Mouse (Mus musculus) midbrain, embryonic 12.5 days (tissue): Measurements from ENCODE around the gene Col4a3. TPM values are rescaled to one million over a fixed set of nuclear protein-coding genes. Genes with fewer than 3 reads are reported as not detected.
A peak's percentile ranks its signal among the peaks of the same experiment; 100 is the strongest.

ENCODE experiments used
- ATAC-seq: fragments of 200-750 bp; cut with Nextera tagmentation; 2 replicates; pipeline ENCODE4 v1.8.0; 2017; ENCODE audit warnings: low read depth, moderate TSS enrichment, moderate library complexity; ENCODE audit not compliant: low FRiP score
- H3K27ac ChIP-seq: fragments of 300-500 bp; sonication (generic); replicated peaks from 2 replicates; pipeline ENCODE4 v1.5.1; 2016; ENCODE audit warnings: mild to moderate bottlenecking
- H3K27me3 ChIP-seq: fragments of 300-500 bp; sonication (generic); 2 replicates; pipeline ENCODE4 v1.6.1; 2016; ENCODE audit warnings: mild to moderate bottlenecking
- H3K36me3 ChIP-seq: fragments of 300-500 bp; sonication (generic); 2 replicates; pipeline ENCODE4 v1.6.1; 2016
- H3K4me1 ChIP-seq: fragments of 300-500 bp; sonication (generic); 2 replicates; pipeline ENCODE4 v1.6.1; 2016
- H3K4me2 ChIP-seq: fragments of 300-500 bp; sonication (generic); replicated peaks from 2 replicates; pipeline ENCODE4 v1.6.1; 2016; ENCODE audit warnings: mild to moderate bottlenecking, moderate library complexity
- H3K4me3 ChIP-seq: fragments of 300-500 bp; sonication (generic); 2 replicates; pipeline ENCODE4 v1.5.1; 2016; ENCODE audit warnings: mild to moderate bottlenecking
- H3K9ac ChIP-seq: fragments of 300-500 bp; sonication (generic); replicated peaks from 2 replicates; pipeline ENCODE4 v1.6.1; 2016; ENCODE audit warnings: mild to moderate bottlenecking, moderate library complexity
- H3K9me3 ChIP-seq: fragments of 300-500 bp; sonication (generic); 2 replicates; pipeline ENCODE4 v1.6.1; 2016; ENCODE audit warnings: mild to moderate bottlenecking
- WGBS: fragments of 180-500 bp; shearing (Covaris S2); methylation state at CpG from one replicate; pipeline ENCODE4 v1.1.7; 2016; 5-methylcytosine and 5-hydroxymethylcytosine counted together
- polyA plus RNA-seq: library from polyadenylated mRNA; unstranded; fragments of >200 nt; fragmentation: Nextera tagmentation; extraction: Ambion mirVana; gene quantifications from 2 replicates; pipeline ENCODE4 v1.2.1, GENCODE M21; 2016

Col4a3 gene
- polyA plus RNA-seq = 0.09 and 0.10 TPM in 2 replicates

DNA sequence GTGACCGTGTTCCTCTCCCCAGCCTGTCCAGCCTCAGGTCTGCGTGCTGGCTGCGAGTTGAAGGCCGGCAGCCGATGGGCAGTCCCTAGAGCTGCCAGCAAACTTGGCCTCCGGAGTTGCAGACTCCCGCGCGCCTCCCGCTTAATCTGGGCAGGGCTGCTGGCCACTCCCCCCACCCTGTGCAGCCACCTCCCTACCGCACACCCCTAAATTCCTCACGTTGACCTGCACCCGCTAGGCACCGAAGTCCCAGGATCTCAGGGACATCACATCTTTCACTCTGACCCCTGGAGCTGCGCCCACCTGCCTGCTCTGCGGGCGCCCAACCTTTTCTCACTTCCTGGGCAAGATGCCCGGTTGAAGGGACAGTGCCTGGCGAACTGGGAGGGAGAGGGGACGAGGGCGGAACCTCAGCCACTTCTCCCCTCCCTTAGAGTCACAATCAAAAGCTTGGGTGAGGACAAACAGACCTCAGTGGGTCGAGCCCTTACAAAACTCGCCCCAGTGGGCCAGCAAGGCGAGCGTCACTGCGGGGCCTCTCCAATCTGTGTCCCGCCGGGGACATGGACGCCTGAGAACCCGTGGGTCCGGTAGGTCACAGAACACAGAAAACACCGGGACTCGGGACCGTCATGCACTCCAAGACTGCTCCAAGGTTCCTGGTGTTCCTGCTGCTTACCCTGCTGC lies at the start of gene Col4a3, which contains the start of gene Col4a4:
TSS of gene Col4a3 (plus strand) at position 209 of the 687 bp plus-strand sequence.
TSS of gene Col4a4 (minus strand) at position 137 of the 687 bp plus-strand sequence.
- 6% methylated on average over 34 of the region's 34 CpGs for WGBS
- Histone ChIP-seq H3K9ac (no peak within 1 kb of the TSS), H3K4me1 (peaks cover 10% of the 10 kb centered on the region), H3K27me3 (peaks cover 18% of the 10 kb centered on the region), H3K9me3 (no peaks in the 10 kb centered on the region), H3K4me2 (peak within 1 kb of the TSS; percentile 61), H3K36me3 (no peaks in the 10 kb centered on the region), H3K27ac (no peak within 1 kb of the TSS), H3K4me3 (peak within 1 kb of the TSS; percentile 35)
- ATAC-seq = 0 out of 2 replicates have a peak, but pooled peaks have one; percentile 34

DNA sequence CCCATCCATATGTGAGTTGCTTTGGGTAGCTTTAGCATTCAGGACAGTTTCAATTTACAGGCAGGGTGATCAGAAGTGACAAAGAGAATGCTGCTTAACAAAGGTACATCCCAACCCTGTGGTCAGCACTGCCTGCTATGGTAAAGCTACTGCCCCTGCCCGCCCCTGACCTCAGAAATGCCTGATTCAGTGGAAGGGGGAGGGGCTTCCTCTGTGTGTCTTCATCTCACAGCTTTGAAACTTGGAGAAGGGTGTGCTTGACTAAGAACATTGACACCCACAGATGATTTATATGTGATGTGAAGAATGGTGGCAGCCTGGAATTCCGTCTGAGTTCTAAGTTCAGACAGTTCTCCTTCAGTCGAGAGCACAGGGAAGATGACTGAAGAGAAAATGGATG lies 48.9 kb upstream of the Col4a3 start:
- no peak for ATAC-seq
- WGBS = 84% methylated on average over 3 of the region's 3 CpGs

DNA sequence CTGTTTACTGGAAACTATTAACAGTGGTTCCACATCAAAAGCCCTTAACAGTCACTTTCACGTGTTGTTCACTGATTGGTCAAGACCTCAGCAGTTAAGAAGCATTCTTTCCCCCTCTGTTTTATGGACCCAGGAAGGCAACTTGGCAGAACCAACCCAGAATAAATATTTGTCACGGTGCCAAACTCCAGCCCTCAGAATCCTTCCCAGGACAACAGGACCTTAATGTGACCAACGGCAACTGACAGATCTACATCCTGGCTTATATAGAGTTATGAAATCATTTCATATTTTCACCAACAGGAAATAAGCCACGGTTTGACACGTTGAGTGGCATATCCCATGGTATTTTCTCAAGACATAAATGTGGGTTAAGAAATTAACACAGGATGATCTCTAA lies 46.7 kb upstream of the Col4a3 start:
- Histone ChIP-seq H3K4me3 (no peak overlapping the region), H3K27me3 (no peaks in the 10 kb centered on the region), H3K4me1 (peaks cover 13% of the 10 kb centered on the region; the same call in 1 of the 2 replicates), H3K9ac (no peak overlapping the region), H3K27ac (no peak overlapping the region), H3K9me3 (no peaks in the 10 kb centered on the region), H3K36me3 (no peaks in the 10 kb centered on the region), H3K4me2 (no peak overlapping the region)
- no peak for ATAC-seq
- WGBS = 87% methylated on average over 5 of the region's 5 CpGs

More for the DNA sequence above, 48.9 kb upstream of the Col4a3 start:
- H3K4me1 ChIP-seq = 0 out of 2 replicates have a peak, but pooled peaks cover 4% of the 10 kb centered on the region
- no peaks in the 10 kb centered on the region for H3K27me3 ChIP-seq
- no peak overlapping the region for H3K4me2 ChIP-seq
- H3K9ac ChIP-seq = no peak overlapping the region
- H3K27ac ChIP-seq = no peak overlapping the region
- no peaks in the 10 kb centered on the region for H3K36me3 ChIP-seq
- no peak overlapping the region for H3K4me3 ChIP-seq
- H3K9me3 ChIP-seq = no peaks in the 10 kb centered on the region

DNA sequence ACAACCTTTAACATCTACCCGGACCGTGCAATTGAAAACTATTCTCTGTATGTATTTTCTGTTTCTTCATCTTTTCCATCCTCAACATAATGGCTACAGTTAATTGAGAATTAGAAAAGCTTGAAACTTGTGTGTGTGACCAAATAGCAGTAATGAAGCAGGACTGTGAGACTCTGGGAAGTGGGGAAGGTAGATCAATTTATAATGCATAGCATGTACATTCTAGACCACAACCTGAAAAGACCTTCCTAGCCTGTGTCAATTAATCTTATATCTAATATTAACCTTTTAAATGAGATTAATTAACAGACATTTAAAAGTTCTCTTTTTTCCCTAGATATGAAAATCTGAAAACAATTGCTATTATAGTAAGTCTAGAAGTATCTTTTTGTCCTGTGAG lies 42.8 kb upstream of the Col4a3 start:
- H3K4me2 ChIP-seq = no peak overlapping the region
- 93% methylated on average over 2 of the region's 2 CpGs for WGBS
- H3K9me3 ChIP-seq = no peaks in the 10 kb centered on the region
- no peak overlapping the region for H3K4me3 ChIP-seq
- H3K36me3 ChIP-seq = no peaks in the 10 kb centered on the region
- H3K9ac ChIP-seq = no peak overlapping the region
- H3K27me3 ChIP-seq = no peaks in the 10 kb centered on the region
- H3K4me1 ChIP-seq = peaks cover 8% of the 10 kb centered on the region; the same call in 1 of the 2 replicates
- ATAC-seq = no peak
- no peak overlapping the region for H3K27ac ChIP-seq

DNA sequence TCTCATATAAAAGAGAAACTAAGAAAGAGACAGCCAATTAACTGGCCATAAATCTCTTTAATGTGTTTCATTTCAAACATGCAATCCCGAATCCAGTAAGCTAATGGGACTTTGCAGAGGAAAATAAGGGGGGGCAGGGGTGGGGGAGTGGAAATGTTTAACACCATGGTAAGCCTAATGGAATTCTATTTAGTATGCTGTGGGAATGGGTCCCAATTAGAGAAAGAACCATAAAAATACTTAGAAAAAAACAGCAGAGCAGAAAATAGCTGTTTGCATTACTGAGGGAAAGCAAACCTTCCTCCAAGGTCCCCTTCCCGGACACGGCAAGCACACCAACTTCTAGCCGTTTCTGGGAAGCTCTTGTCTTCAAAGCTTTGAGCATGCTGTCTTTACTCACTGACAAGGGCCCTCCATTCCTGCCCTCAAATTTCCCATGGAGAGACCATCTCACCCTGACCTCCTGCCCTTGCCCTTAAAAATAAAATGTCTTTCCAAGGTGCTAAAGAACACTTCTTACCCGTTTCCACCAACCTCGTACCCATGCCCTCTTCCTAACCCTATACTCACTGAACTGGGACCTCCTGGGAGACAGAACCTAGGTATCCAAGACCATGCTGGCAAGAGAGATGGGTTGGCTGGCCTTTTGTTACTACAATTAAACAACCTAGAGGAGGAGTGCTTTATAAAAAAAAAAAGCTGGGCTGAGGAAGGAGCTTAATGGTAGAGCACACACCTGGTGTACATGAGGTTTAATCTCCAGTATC lies 42.1 kb upstream of the Col4a3 start:
- no peak overlapping the region for H3K4me3 ChIP-seq
- ATAC-seq = no peak
- H3K9ac ChIP-seq = no peak overlapping the region
- peaks cover 8% of the 10 kb centered on the region; the same call in 1 of the 2 replicates for H3K4me1 ChIP-seq
- no peak overlapping the region for H3K4me2 ChIP-seq
- no peaks in the 10 kb centered on the region for H3K36me3 ChIP-seq
- no peaks in the 10 kb centered on the region for H3K9me3 ChIP-seq
- H3K27me3 ChIP-seq = no peaks in the 10 kb centered on the region
- WGBS = 71% methylated on average over 6 of the region's 6 CpGs
- no peak overlapping the region for H3K27ac ChIP-seq

DNA sequence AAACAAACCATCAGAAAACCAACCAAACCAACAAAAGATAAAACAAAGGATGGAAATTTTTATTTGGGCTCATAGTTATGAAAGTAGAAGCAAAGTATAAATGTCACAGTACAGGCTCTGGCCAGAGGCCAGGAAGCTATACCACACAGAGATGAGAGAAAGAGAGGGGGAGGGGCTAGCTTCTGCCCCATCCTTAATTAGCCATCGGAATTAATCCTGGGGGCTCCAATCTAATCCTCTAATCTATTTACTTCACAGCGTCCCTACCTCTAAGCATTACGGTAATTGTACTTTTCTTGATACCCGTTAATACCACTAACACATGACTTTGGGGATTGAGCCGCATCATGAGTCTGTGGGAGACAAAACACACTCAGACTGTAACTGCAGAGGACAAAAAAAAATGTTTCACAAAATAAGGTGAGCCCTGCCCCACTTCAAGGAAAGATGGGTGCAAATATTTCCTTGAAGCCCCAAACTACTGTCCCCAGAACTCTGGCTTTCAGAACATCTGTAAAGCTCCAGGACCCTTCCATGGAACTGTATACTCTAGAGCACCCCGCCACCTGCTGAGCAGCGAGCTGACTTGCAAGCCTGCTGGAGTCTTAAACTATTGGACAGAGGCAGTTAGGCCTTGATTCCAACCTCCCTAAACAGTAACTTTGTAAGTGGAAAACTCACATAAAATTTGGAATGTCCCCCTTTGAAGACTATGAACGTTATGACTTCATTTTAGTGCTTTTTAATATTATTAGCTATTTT lies 41.3 kb upstream of the Col4a3 start:
- peaks cover 8% of the 10 kb centered on the region; the same call in 1 of the 2 replicates for H3K4me1 ChIP-seq
- no peak overlapping the region for H3K9ac ChIP-seq
- H3K27me3 ChIP-seq = no peaks in the 10 kb centered on the region
- H3K4me2 ChIP-seq = no peak overlapping the region
- no peaks in the 10 kb centered on the region for H3K36me3 ChIP-seq
- no peak overlapping the region for H3K27ac ChIP-seq
- 57% methylated on average over 8 of the region's 8 CpGs for WGBS
- no peaks in the 10 kb centered on the region for H3K9me3 ChIP-seq
- 0 out of 2 replicates have a peak, but pooled peaks have one; percentile 34 for ATAC-seq
- no peak overlapping the region for H3K4me3 ChIP-seq

DNA sequence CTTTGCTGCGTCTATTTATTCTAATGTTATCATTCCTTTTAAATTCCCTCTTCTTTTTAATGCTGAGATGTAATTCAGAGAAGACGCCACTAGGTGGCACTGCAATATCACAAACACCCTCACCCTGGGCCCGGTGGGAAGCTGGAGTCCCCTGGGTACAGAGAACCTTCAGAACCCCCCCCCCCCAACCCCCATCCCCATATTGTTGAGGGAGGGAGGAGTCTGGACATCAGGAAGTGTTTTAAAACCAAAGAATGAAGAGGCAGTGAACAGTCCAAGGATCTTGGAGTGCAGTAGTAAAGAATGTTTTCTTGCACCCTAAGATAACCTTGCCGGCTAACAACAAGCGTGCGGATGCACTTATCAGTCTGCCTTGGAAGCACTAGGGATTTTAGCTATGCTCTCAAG lies 32.3 kb upstream of the Col4a3 start:
- ATAC-seq = peak; percentile 74
- no peaks in the 10 kb centered on the region for H3K27me3 ChIP-seq
- no peak overlapping the region for H3K9ac ChIP-seq
- H3K4me2 ChIP-seq = no peak overlapping the region
- WGBS = 46% methylated on average over 6 of the region's 6 CpGs
- H3K36me3 ChIP-seq = no peaks in the 10 kb centered on the region
- H3K4me1 ChIP-seq = no peaks in the 10 kb centered on the region
- no peaks in the 10 kb centered on the region for H3K9me3 ChIP-seq
- no peak overlapping the region for H3K27ac ChIP-seq
- H3K4me3 ChIP-seq = no peak overlapping the region

DNA sequence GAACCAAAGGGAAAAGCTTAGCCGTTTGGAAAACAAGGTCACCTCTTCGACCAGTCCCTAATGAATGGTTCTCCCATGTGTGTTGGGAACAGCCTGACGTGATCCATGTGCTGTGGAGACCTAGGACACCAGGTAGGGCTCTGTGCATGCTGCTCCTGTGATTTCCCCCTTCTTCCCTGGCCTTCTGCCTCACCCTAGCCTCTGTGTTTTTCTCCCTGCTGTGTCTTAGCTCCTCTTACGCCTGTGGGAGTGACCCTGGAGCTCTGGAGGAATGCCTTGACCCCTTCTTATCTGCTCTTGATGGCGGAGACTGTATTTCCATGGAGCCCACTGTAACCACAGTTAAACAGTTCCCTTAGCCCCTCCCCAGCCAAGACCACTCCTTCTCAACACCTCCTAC lies 31.8 kb upstream of the Col4a3 start:
- Histone ChIP-seq H3K9ac (no peak overlapping the region), H3K4me3 (no peak overlapping the region), H3K4me1 (no peaks in the 10 kb centered on the region), H3K4me2 (no peak overlapping the region), H3K36me3 (no peaks in the 10 kb centered on the region), H3K9me3 (no peaks in the 10 kb centered on the region), H3K27ac (no peak overlapping the region), H3K27me3 (no peaks in the 10 kb centered on the region)
- 0 out of 2 replicates have a peak, but pooled peaks have one; percentile 19 for ATAC-seq
- WGBS = 85% methylated on average over 5 of the region's 5 CpGs

DNA sequence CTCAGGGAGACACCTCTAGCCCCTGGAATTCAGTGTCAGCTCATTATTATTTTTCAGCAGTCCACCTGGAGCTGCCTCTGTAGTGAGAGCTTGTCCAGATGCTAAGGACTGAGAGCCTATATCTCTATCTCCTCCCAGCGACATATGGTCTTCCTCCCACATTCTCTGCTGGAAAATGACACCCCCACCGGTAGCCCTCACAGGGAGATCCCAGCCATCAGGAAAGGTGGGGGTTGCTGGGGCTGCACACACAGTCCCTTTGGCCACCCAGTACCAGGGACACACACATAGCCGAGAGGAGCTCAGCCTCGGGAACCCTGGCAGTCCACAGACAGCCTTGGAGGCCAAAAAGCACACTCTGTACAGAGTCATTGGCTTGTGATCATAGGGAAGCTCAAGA lies 26.5 kb upstream of the Col4a3 start:
- no peaks in the 10 kb centered on the region for H3K4me1 ChIP-seq
- no peak overlapping the region for H3K9ac ChIP-seq
- H3K27me3 ChIP-seq = no peaks in the 10 kb centered on the region
- no peak overlapping the region for H3K4me2 ChIP-seq
- H3K36me3 ChIP-seq = no peaks in the 10 kb centered on the region
- no peaks in the 10 kb centered on the region for H3K9me3 ChIP-seq
- WGBS = 84% methylated on average over 4 of the region's 4 CpGs
- H3K27ac ChIP-seq = no peak overlapping the region
- no peak overlapping the region for H3K4me3 ChIP-seq
- no peak for ATAC-seq

DNA sequence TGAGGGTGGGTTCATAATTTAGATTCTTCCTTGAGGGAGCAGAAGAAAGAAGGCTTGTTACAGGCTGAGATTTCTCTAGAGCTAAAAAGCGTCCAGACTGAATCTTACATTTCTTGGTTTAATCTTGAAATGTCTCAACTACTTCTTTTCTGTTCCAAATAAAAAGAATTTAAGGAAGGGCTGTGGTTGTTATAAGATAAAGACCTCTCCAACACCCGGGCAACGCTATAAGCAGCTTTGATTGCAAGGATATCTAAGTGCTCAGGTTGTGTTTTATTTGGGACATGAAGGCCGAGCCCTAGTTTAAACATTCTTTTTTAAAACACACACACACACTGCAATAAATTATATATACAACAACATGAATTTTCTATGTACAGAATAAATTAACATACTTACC lies 17.3 kb upstream of the Col4a3 start:
- no peak for ATAC-seq
- Histone ChIP-seq H3K4me2 (no peak overlapping the region), H3K4me1 (no peaks in the 10 kb centered on the region), H3K9ac (no peak overlapping the region), H3K36me3 (no peaks in the 10 kb centered on the region), H3K27me3 (no peaks in the 10 kb centered on the region), H3K4me3 (no peak overlapping the region), H3K27ac (no peak overlapping the region), H3K9me3 (no peaks in the 10 kb centered on the region)
- 89% methylated on average over 4 of the region's 4 CpGs for WGBS

DNA sequence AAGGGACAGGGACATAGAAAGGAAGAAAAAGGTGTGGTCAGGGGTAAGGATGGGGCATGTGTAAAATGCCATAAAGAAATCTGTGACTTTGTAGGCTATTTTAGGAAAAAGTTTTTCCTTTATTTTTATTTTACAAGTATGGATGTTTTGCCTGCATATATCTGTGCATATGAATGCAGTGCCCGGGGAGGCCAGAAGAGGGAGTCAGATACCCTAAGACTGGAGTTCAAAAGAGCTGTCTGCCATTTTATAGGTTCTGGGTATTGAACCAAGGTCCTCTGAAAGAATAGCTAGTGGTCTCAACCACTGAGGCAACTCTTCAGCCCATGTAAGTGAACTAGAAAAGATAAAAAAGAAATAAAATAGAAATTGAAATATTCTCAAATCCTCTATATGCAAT lies 15.0 kb upstream of the Col4a3 start:
- Histone ChIP-seq H3K27me3 (no peaks in the 10 kb centered on the region), H3K9ac (no peak overlapping the region), H3K4me2 (no peak overlapping the region), H3K9me3 (no peaks in the 10 kb centered on the region), H3K36me3 (no peaks in the 10 kb centered on the region), H3K4me3 (no peak overlapping the region), H3K27ac (no peak overlapping the region), H3K4me1 (no peaks in the 10 kb centered on the region)
- no peak for ATAC-seq
- WGBS = 83% methylated on average over 1 of the region's 1 CpGs

DNA sequence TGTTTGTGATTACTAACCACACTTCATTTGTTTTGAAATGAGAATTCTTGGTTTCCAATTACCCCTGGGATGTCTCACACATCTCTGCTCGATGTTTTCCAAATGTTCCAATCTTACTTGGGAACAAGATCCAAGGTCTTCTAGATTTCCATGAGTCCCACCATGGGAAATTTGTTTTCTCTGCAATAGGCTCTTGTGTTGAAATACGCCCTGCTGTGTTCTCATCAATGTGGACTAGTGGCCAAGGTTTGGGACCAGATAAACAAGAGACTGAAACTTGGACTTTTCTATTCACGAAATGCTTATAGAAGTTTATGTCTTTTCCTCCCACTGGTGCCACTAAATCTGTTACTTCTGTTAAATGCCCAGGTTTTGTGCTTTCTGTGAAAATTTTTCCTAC lies 11.0 kb upstream of the Col4a3 start:
- 81% methylated on average over 3 of the region's 3 CpGs for WGBS
- Histone ChIP-seq H3K4me1 (no peaks in the 10 kb centered on the region), H3K36me3 (no peaks in the 10 kb centered on the region), H3K27ac (no peak overlapping the region), H3K27me3 (no peaks in the 10 kb centered on the region), H3K4me2 (no peak overlapping the region), H3K4me3 (no peak overlapping the region), H3K9ac (no peak overlapping the region), H3K9me3 (no peaks in the 10 kb centered on the region)
- ATAC-seq = no peak
